Mouse (Mus musculus) spleen, postnatal 14 days (tissue): ENCODE data around the gene Ect2.

Source experiments
- DNase-seq, 2 experiments: peaks; one replicate each; pipeline ENCODE4 v3.0.0; 2021 to 2022; ENCODE audit warnings: low spot score in 2 of 2

Gene Ect2

GRCm38 (mm10) chr3:27070340-27070739 is 83.3 kb downstream of the Ect2 start:
- DNase-seq: no peak

DNA sequence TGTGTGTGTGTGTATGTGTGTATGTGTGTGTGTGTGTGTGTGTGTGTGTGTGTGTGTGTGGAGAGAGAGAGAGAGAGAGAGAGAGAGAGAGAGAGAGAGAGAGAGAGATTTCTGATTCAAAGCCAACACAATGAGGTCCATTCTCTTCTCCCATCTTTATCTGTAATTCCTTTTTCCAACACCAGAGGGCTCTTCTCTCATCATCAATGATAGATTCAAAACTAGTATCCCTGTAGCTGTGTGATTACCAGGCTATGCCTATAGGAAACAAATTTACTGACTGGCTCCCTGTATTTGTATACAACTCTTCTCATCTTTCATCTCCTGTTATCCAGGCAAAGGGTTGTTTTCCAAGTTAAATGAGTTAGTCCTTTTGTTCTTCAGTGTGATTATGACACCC is 86.5 kb downstream of the Ect2 start:
- no peak for DNase-seq

- no peak for DNase-seq
These were observed 88.8 kb downstream of the Ect2 start for GRCm38 (mm10) chr3:27064886-27065285.

- no peak for DNase-seq
These were observed 90.0 kb downstream of the Ect2 start for GRCm38 (mm10) chr3:27063399-27064260.

DNA sequence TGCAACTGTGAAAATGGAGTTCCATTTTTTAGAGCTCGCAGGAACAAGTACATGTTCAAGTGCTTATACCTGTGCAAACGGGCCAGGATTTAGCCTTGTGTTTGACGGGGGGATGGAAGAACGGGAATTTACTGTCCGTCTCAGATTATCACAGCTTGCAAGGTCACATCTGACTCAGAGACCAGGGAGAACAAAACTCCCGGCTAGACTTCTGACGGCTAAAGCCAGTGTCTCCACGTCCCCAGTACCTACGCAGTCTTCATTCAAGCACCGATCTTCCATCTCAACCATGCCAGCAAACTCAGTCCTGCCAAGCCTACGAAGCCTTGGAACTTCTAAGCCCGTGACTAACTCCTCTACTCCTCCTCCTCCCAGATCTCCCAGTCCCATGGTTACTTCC is 93.2 kb downstream of the Ect2 start:
- no peak for DNase-seq

DNA sequence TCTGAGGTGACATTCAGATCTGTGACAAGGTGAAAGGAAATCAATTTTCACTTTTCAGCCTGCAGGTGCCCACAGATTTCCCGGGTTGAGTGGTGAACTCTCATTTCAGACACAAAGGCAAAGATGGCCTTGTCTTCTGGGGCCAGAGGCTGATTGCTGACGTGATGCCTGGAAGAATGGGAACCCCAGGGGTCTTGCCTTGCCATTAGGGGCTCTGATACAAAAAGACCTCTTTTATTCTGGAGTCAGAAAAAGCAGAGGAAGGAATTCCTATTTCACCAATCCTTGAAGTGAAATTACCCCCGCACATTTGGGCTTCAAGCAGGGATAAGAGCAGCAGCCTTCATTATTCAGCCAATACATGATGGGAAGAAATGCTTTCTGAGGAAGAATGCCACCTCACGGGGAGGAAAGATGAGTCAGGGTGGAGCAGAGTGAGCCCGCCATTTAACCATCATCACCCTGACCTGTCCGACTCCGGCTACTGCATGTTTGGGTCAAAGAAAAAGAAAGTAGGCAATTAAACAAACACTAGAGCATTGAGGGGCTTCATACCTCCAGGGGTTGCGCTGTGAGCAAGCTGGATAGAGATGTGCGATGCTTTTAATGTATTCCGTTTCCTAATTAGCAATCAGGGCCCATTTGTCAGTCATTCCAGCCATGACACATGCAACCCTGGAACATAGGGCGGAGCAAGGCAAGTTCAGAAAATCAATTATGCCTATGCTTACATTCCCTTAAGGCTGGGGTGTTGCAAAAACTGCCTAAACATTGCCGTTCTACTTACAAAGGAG is 94.0 kb downstream of the Ect2 start:
- no peak for DNase-seq

- no peak for DNase-seq
These were observed 98.2 kb downstream of the Ect2 start for GRCm38 (mm10) chr3:27055471-27055870.

- no peak for DNase-seq
These were observed 98.9 kb downstream of the Ect2 start for GRCm38 (mm10) chr3:27054766-27055165.
